Mouse (Mus musculus) lung, postnatal 0 days (tissue): ENCODE results near the gene Dctpp1. TPM values are rescaled to one million over a fixed set of nuclear protein-coding genes. Genes with fewer than 3 reads are reported as not detected.

Source experiments
- ATAC-seq: fragments of 200-750 bp; cut with Nextera tagmentation; 2 replicates; pipeline ENCODE4 v1.8.0; 2017; ENCODE audit warnings: moderate library complexity
- DNase-seq: peaks from one replicate; pipeline ENCODE4 v3.0.0-alpha.2; 2016; ENCODE audit warnings: low spot score
- H3K27ac ChIP-seq: fragments of 300-500 bp; sonication (generic); 2 replicates; pipeline ENCODE4 v1.5.1; 2014; ENCODE audit warnings: antibody characterized with exemption, mild to moderate bottlenecking, low read length, mixed read lengths
- H3K27me3 ChIP-seq: fragments of 300-500 bp; sonication (generic); replicated peaks from 2 replicates; pipeline ENCODE4 v1.6.1; 2014; ENCODE audit warnings: low read length, mixed read lengths; ENCODE audit not compliant: insufficient read depth
- H3K36me3 ChIP-seq: fragments of 300-500 bp; sonication (generic); 2 replicates; pipeline ENCODE4 v1.6.1; 2014; ENCODE audit warnings: low read length, mixed read lengths; ENCODE audit not compliant: insufficient read depth
- H3K4me1 ChIP-seq: fragments of 300-500 bp; sonication (generic); 2 replicates; pipeline ENCODE4 v1.6.1; 2014; ENCODE audit warnings: antibody characterized with exemption, low read depth, low read length, mixed read lengths; ENCODE audit not compliant: insufficient read depth
- H3K4me2 ChIP-seq: fragments of 300-500 bp; sonication (generic); replicated peaks from 2 replicates; pipeline ENCODE4 v1.6.1; 2014; ENCODE audit warnings: low read depth, mild to moderate bottlenecking, low read length, moderate library complexity, mixed read lengths
- H3K4me3 ChIP-seq: fragments of 300-500 bp; sonication (generic); 2 replicates; pipeline ENCODE4 v1.5.1; 2014; ENCODE audit warnings: low read depth, low read length
- H3K9ac ChIP-seq: fragments of 300-500 bp; sonication (generic); replicated peaks from 2 replicates; pipeline ENCODE4 v1.6.1; 2014; ENCODE audit warnings: low read depth, mild to moderate bottlenecking
- H3K9me3 ChIP-seq: fragments of 300-500 bp; sonication (generic); 2 replicates; pipeline ENCODE4 v1.6.1; 2016; ENCODE audit warnings: low read length, mixed read lengths
- CTCF ChIP-seq: IDR thresholded peaks from 2 replicates; pipeline ENCODE4 v1.5.1; 2016; ENCODE audit warnings: antibody characterized with exemption, mild to moderate bottlenecking
- EP300 ChIP-seq: IDR thresholded peaks from 2 replicates; pipeline ENCODE4 v1.6.1; 2016; ENCODE audit warnings: antibody characterized with exemption, mild to moderate bottlenecking, control low read depth
- WGBS: fragments of 180-500 bp; shearing (Covaris S2); extraction: QIAGEN DNeasy Blood & Tissue Kit; methylation state at CpG from one replicate; pipeline ENCODE4 v1.1.7; 2014; 5-methylcytosine and 5-hydroxymethylcytosine counted together
- polyA plus RNA-seq: library from polyadenylated mRNA; unstranded; fragments of >200 nt; fragmentation: Nextera tagmentation; extraction: Ambion mirVana; gene quantifications from 2 replicates; pipeline ENCODE4 v1.2.1, GENCODE M21; 2015

The Dctpp1 gene
- polyA plus RNA-seq, 1 experiment from 2014 or later: 36.4 TPM

GRCm38 (mm10) chr7:127224616-127225015 lies 35.9 kb downstream of the Dctpp1 start:
- Histone ChIP-seq H3K9ac (no peak overlapping the region), H3K27me3 (no peaks in the 10 kb centered on the region), H3K4me1 (no peaks in the 10 kb centered on the region), H3K36me3 (no peaks in the 10 kb centered on the region), H3K9me3 (no peaks in the 10 kb centered on the region), H3K27ac (no peak overlapping the region), H3K4me3 (no peak overlapping the region), H3K4me2 (no peak overlapping the region)
- ATAC-seq: no peak
- TF ChIP-seq CTCF: no peak
- no peak for TF ChIP-seq EP300
- no peak for DNase-seq
- WGBS: 88% methylated on average over 6 of the region's 6 CpGs

GRCm38 (mm10) chr7:127223515-127224478 lies 36.7 kb downstream of the Dctpp1 start:
- no peaks in the 10 kb centered on the region for H3K4me1 ChIP-seq
- no peaks in the 10 kb centered on the region for H3K27me3 ChIP-seq
- H3K36me3 ChIP-seq: no peaks in the 10 kb centered on the region
- H3K4me2 ChIP-seq: no peak overlapping the region
- H3K27ac ChIP-seq: no peak overlapping the region
- H3K9ac ChIP-seq: no peak overlapping the region
- DNase-seq (no peak), ATAC-seq (no peak)
- WGBS: 82% methylated on average over 6 of the region's 6 CpGs
- H3K4me3 ChIP-seq: no peak overlapping the region
- H3K9me3 ChIP-seq: no peaks in the 10 kb centered on the region
- TF ChIP-seq EP300 (no peak), CTCF (no peak)

GRCm38 (mm10) chr7:127223106-127223505 lies 37.4 kb downstream of the Dctpp1 start:
- Histone ChIP-seq H3K9me3 (no peaks in the 10 kb centered on the region), H3K4me1 (no peaks in the 10 kb centered on the region), H3K4me2 (no peak overlapping the region), H3K4me3 (no peak overlapping the region), H3K36me3 (no peaks in the 10 kb centered on the region), H3K27ac (no peak overlapping the region), H3K27me3 (no peaks in the 10 kb centered on the region), H3K9ac (no peak overlapping the region)
- no peak for DNase-seq
- no peak for ATAC-seq
- 100% methylated on average over 3 of the region's 3 CpGs for WGBS
- no peak for TF ChIP-seq EP300
- no peak for TF ChIP-seq CTCF

GRCm38 (mm10) chr7:127220440-127220839 lies 40.1 kb downstream of the Dctpp1 start:
- no peaks in the 10 kb centered on the region for H3K27me3 ChIP-seq
- no peak overlapping the region for H3K9ac ChIP-seq
- TF ChIP-seq CTCF (no peak), EP300 (no peak)
- H3K4me3 ChIP-seq: no peak overlapping the region
- DNase-seq: no peak
- 65% methylated on average over 6 of the region's 6 CpGs for WGBS
- no peaks in the 10 kb centered on the region; the same call in 1 of the 2 replicates for H3K4me1 ChIP-seq
- no peaks in the 10 kb centered on the region for H3K36me3 ChIP-seq
- no peak for ATAC-seq
- H3K27ac ChIP-seq: no peak overlapping the region
- no peaks in the 10 kb centered on the region for H3K9me3 ChIP-seq
- H3K4me2 ChIP-seq: no peak overlapping the region

GRCm38 (mm10) chr7:127218670-127219069 lies 41.8 kb downstream of the Dctpp1 start:
- H3K4me1 ChIP-seq: peaks cover 4% of the 10 kb centered on the region; the same call in 1 of the 2 replicates
- ATAC-seq: no peak
- no peak for TF ChIP-seq EP300
- no peak for TF ChIP-seq CTCF
- no peaks in the 10 kb centered on the region for H3K27me3 ChIP-seq
- no peak overlapping the region for H3K9ac ChIP-seq
- H3K4me2 ChIP-seq: no peak overlapping the region
- no peaks in the 10 kb centered on the region for H3K9me3 ChIP-seq
- no peak overlapping the region for H3K4me3 ChIP-seq
- H3K36me3 ChIP-seq: no peaks in the 10 kb centered on the region
- H3K27ac ChIP-seq: no peak overlapping the region
- 89% methylated on average over 4 of the region's 4 CpGs for WGBS
- no peak for DNase-seq

GRCm38 (mm10) chr7:127217901-127218642 lies 42.4 kb downstream of the Dctpp1 start:
- Histone ChIP-seq H3K4me2 (no peak overlapping the region), H3K27ac (no peak overlapping the region), H3K9ac (no peak overlapping the region), H3K4me1 (peaks cover 4% of the 10 kb centered on the region; the same call in 1 of the 2 replicates), H3K27me3 (no peaks in the 10 kb centered on the region), H3K4me3 (no peak overlapping the region), H3K9me3 (no peaks in the 10 kb centered on the region), H3K36me3 (no peaks in the 10 kb centered on the region)
- 45% methylated on average over 10 of the region's 10 CpGs for whole genome bisulfite sequencing
- TF ChIP-seq EP300 (no peak), CTCF (no peak)
- ATAC-seq: no peak
- no peak for DNase-seq
